Mouse (Mus musculus): Measurements from ENCODE around the gene Blm.
A peak's percentile ranks its signal among the peaks of the same experiment; 100 is the strongest.

Gene Blm

GRCm38 (mm10) chr7:80535009-80535744 is at the start of gene Blm:
TSS of gene Blm (minus strand) at chr7:80535119.
- peak; percentile 96 for DNase-seq

GRCm38 (mm10) chr7:80583981-80584380 is 49.1 kb upstream of the Blm start:
- DNase-seq, result peak; percentile 53

- no peak for DNase-seq
These were observed 48.0 kb upstream of the Blm start for GRCm38 (mm10) chr7:80582821-80583451.

GRCm38 (mm10) chr7:80580368-80580767 is 45.4 kb upstream of the Blm start:
- peak; percentile 38 for DNase-seq

GRCm38 (mm10) chr7:80577417-80577980 is 42.6 kb upstream of the Blm start:
- no peak for DNase-seq

- DNase-seq, result no peak
These were observed 41.7 kb upstream of the Blm start for GRCm38 (mm10) chr7:80576626-80577025.

- DNase-seq, result no peak
These were observed 40.8 kb upstream of the Blm start for GRCm38 (mm10) chr7:80575750-80576149.

- DNase-seq, result no peak
These were observed 38.2 kb upstream of the Blm start for GRCm38 (mm10) chr7:80573076-80573475.

- DNase-seq, result no peak
These were observed 33.1 kb upstream of the Blm start for GRCm38 (mm10) chr7:80567982-80568381.

- DNase-seq, result no peak
These were observed 27.0 kb upstream of the Blm start for GRCm38 (mm10) chr7:80561931-80562330.

- no peak for DNase-seq
These were observed 26.4 kb upstream of the Blm start for GRCm38 (mm10) chr7:80561271-80561670.

GRCm38 (mm10) chr7:80558572-80558971 is 23.7 kb upstream of the Blm start:
- no peak for DNase-seq

- no peak for DNase-seq
These were observed 23.2 kb upstream of the Blm start for GRCm38 (mm10) chr7:80558101-80558500.

- DNase-seq, result no peak
These were observed 22.2 kb upstream of the Blm start for GRCm38 (mm10) chr7:80557161-80557560.

- DNase-seq, result no peak
These were observed 21.2 kb upstream of the Blm start for GRCm38 (mm10) chr7:80556166-80556565.

GRCm38 (mm10) chr7:80555146-80555545 is 20.2 kb upstream of the Blm start:
- DNase-seq, result no peak

- peak; percentile 36 for DNase-seq
These were observed 19.5 kb upstream of the Blm start for GRCm38 (mm10) chr7:80554180-80555021.

- DNase-seq, result no peak
These were observed 13.8 kb upstream of the Blm start for GRCm38 (mm10) chr7:80548513-80549260.

- no peak for DNase-seq
These were observed 7.4 kb upstream of the Blm start for GRCm38 (mm10) chr7:80542139-80542831.

GRCm38 (mm10) chr7:80539581-80539980 is 4.7 kb upstream of the Blm start:
- no peak for DNase-seq

GRCm38 (mm10) chr7:80534291-80535008 is 469 bp downstream of the Blm start:
- DNase-seq, result no peak
